Mouse (Mus musculus): ENCODE results near the gene Flt3l. TPM values are rescaled to one million over a fixed set of nuclear protein-coding genes. Genes with fewer than 3 reads are reported as not detected.
"Not testable (repeated sequence)": the region's sequence is repeated elsewhere in the genome, so short reads cannot be mapped to it uniquely, and the experiment has no call there.

The Flt3l gene
- total RNA-seq, 2 experiments from 2014 or later: 4.5 to 5.8 TPM

- DNase-seq (ENCODE audit: low spot score in 2 of 2): no peak
Measured at GRCm38 (mm10) chr7:45100046-45100445, 36.2 kb downstream of the Flt3l start.

- no peak for DNase-seq (ENCODE audit: low spot score in 2 of 2)
Measured at GRCm38 (mm10) chr7:45098541-45099240, 37.5 kb downstream of the Flt3l start.

GRCm38 (mm10) chr7:45097479-45097878 is 38.8 kb downstream of the Flt3l start:
- no peak for DNase-seq (ENCODE audit: low spot score in 2 of 2)

GRCm38 (mm10) chr7:45095965-45096364 is 40.3 kb downstream of the Flt3l start:
- DNase-seq (ENCODE audit: low spot score in 2 of 2): not testable (repeated sequence)

GRCm38 (mm10) chr7:45095367-45095766 is 40.9 kb downstream of the Flt3l start:
- no peak for DNase-seq (ENCODE audit: low spot score in 2 of 2)

- DNase-seq (ENCODE audit: low spot score in 2 of 2): no peak
Measured at GRCm38 (mm10) chr7:45094121-45094520, 42.1 kb downstream of the Flt3l start.

DNA sequence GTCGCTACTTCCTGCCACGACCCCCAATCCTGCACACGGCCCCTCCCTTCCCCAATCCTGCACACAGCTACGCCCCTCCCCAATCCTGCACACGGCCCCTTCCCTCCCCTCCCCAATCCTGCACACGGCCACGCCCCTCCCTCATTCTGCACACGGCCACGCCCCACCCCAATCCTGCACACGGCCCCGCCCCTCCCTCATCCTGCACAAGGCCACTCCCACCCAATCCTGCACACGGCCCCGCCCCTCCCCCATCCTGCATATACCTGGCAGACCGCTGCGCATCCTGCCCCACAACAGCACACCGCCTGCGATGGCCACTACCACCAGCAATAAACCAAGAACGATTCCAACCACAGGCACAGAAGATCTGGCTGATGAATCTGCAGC is 42.7 kb downstream of the Flt3l start:
- DNase-seq (ENCODE audit: low spot score in 2 of 2): no peak

DNA sequence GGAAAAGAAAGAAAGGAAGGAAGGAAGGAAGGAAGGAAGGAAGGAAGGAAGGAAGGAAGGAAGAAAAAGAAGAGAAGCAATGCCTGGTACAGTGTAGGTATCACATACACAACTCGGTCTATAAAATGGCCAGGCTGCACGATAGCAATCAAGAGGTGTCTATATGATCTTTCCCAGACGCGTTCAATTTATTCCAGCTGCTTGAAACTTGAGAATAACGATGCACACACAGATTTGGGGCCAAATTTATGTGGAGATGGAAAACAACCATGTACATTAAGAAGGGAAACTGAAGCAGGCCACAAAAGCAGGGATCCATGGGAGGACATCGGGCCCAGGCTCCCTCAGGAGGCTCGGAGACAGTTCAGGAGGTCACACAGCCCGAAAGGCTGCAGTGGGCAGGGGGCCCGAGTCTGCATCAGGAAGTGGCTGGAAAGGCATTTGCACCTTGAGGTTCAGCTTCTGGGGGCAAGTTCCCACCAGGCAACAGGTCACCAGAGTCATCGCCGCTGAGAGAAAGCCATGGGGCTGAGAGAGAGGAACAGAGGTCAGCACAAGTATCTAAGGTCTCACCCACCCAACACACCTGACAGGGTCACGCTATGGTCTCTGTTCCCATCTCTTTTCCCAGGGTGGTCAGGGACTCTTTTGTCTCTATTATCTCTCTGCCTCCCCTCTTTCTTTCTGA is 43.3 kb downstream of the Flt3l start:
- DNase-seq (ENCODE audit: low spot score in 2 of 2): no peak

DNA sequence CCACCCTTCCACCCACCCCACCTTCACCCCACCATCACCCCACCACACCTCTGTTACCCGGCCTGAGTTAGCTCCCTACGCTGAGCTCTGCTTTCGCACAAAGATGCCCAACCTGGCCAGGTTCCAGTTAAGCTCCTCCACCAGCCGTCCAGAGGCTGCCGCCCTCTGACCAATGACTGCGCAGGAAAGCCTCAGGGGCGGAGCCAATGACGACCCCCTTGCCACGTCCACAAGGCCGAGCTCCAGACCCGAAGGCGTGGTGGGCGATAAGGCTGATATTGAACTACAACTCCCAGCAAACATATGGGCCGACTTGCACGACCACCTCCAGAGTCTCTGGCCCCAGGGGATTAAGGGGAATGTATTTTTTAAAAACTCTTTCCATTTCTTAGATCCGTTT is 44.2 kb downstream of the Flt3l start, which contains the start of gene Rcn3:
Rcn3 (minus strand) TSS at position 174 of the 400 bp plus-strand sequence.
- peak in 1 of 2 experiments; percentile 70 for DNase-seq (ENCODE audit: low spot score in 2 of 2)

DNA sequence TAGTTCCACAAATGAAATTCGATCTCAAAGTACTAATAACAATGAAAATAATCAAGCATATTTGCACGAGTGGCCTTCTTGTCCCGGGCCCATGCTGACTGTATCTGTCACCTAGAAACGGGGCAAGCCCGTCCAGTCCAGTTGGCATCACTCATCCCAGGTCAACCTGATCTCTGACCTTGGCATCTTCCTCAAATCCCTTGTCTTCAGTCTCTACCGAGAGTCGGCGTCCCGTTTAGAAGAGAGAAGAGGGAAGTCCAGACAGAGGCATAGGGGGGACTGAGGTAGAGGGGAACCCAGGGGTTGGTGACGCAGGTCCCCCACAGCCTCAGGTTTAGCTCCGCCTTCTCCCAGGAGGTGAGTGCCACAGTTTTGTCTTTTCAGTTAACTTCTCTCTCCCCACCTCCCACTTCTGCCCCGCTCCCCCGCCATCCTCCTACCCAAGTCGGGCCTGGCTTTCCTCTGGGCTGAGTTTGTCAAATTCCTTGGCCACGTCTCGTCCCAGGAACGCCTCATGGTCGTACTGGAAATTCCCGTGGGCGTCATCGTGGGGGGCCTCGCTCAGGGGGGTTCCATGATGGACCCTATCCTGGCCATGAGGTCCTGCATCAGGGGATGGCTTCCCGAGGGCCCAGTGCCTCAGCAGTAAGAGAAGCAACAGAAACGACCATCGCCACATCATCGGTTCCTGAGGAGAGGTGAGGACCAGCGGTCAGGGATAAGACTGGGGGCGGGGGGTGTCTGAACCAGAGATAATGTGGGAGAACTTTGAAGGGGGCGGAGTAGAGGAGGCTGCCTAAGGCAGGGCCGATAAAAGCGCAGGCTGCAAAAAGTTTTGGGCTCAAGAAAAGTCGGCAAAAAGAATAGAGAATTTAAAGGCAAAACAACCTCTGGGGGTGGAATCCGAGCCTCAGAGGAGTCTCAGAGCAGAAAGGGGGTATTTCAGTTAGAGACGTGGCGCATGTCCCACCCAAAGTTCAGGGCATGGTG is 44.9 kb downstream of the Flt3l start:
- no peak for DNase-seq (ENCODE audit: low spot score in 2 of 2)

DNA sequence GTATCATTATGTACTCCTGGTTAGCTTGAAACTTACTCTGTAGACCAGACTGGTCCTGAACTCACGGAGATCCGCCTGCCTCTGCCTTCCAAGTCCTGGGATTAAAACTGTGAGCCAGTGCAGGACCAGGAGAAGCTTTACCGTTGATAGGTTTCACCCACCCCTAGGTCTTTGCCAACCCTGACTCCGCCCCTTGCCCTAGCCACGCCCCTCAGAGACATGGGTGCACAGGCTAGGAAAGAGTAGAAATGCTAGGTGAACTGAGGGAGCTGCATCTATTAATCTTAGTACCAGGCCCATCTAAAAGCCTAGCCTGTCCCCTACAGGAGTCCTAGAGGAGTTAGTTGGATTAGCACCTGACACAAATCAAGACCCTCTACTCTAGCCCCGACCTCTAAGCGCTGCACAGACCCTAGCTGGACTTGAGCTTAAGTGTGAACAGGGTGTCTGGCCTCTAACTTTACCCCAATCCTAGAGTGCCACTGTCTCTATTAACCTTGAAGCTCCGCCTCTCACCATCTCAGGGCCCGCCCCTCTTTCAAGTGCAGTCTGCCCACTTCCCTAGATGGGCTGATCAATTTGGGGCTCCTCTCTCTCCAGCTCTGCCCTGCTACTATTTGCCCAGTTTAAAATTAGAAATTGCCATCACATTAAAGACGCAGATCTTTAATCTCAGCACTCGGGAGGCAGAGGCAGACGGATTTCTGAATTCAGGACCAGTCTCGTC is 45.8 kb downstream of the Flt3l start:
- no peak for DNase-seq (ENCODE audit: low spot score in 2 of 2)

GRCm38 (mm10) chr7:45088597-45088996 is 47.6 kb downstream of the Flt3l start:
- no peak for DNase-seq (ENCODE audit: low spot score in 2 of 2)

DNA sequence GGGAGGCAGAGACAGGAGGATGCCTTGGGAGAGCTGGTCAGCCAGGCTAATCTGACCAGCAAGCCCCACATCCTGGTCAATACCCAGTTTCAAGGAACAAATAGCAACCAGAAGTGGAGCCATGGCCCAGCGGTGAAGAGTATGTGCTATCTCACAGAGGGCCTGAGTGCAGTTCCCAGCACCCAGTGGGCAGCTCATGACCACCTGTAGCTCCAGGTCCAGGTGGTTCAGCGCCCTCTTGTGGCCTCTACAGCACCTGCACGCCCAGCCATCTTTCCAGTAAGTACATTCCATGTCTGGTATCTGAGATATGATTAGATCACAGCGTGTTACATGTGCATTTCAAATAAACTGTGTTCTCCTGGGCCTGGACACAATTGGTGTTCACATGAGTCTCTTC is 50.1 kb downstream of the Flt3l start:
- no peak for DNase-seq (ENCODE audit: low spot score in 2 of 2)

DNA sequence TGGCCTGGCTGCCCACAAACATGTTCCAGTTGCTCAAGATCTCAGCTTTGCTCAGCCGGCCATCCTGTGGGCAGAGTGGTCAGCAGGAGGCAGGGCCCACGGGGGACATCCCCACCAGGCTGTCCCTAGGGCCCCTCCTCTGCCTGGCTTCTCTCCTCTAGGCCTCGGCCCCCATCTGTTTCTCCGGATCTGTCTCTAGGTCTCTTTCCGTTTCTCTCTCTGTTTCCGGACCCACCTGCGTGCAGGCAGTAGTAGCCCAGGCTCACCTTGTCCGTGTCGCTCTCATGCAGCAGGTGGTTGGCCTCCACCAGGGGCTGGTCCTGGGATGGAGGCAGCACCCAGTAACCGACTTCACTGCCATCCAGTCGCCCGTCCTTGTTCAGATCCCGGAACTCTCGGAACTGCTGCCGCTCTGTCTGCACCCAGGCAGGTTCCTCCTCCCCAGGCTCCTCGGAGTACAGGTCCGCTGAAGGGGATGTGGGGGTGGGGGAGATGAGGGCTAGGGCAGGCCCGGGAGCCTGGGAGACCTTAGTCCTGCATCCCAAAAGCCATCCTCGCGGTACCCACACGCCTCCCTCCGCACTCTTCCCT is 52.8 kb downstream of the Flt3l start:
- DNase-seq (ENCODE audit: low spot score in 2 of 2): no peak

DNA sequence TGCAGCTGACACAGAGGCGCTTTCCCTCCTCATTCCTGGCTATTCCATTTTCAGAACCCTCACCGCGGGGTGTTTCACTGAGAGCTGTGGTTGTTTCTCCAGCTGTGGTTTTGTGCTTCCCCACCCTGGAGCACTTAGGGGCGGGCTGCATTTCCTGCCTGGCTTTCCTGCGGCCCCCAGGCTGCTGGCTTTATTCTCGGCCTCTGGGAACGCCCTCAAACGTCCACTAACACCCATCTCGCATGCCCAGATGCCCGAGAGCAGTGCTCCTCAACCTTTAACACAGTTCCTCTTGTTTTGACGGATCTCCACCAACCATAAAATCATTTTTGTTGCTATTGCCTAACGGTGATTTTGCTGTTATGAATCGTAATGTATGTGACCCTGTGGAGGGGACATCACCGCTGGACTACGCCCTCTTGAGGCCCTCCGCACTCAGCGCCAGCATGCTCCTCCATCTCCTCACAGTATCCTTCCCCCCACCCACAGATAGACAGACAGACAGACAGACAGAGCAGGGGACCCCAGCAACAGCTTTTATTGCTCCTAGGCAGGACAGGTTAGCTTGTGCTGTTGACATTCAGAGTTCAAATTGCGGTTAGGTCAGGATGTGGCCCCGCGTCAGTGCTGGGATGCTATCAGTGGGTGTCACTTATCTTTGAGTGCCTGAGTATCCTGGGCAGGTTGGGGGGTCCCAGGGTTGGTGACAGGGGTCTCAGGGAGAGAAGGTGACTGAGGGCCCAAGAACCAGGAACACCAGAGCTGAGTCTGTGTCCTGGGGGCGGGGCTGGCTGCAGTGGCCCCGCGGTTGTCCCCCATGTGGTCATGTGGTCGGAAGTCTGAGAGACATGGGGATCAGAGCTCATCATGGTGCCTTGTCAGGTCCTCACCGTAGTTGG is 53.6 kb downstream of the Flt3l start:
- no peak for DNase-seq (ENCODE audit: low spot score in 2 of 2)

GRCm38 (mm10) chr7:45081016-45081415 is 55.2 kb downstream of the Flt3l start:
- DNase-seq (ENCODE audit: low spot score in 2 of 2): no peak

- DNase-seq (ENCODE audit: low spot score in 2 of 2): peak; percentile 90 to 94
Measured at GRCm38 (mm10) chr7:45079856-45080255, 56.4 kb downstream of the Flt3l start.
